Mouse (Mus musculus): ENCODE results near the gene Hp. TPM values are rescaled to one million over a fixed set of nuclear protein-coding genes. Genes with fewer than 3 reads are reported as not detected.
A peak's percentile ranks its signal among the peaks of the same experiment; 100 is the strongest.

Gene Hp
- 4.0 and 4.6 TPM in 2 replicates for polyA plus RNA-seq (2015; fragmentation: Nextera tagmentation; extraction: Ambion mirVana)

DNA sequence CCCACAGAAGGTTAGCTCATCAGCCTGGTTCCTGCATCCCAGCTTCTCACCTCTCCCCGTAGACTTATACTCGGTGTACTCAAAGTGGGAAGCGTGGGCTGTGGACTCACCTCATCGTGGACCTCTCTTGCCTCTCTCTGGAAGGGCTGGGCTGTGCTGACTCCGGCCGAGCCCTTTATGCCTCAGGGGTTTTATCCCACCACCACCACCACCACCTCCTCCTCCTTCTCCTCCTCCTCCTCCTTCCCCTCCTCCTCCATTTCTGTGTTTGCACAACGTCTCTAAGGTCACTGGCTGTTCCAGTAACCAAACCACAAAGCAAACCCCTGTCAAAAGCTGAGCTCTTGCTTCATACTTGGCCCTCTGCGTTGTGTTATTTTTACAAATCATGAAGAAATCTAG, at the start of gene Hp:
TSS of gene Hp (minus strand) at position 273 of the 402 bp plus-strand sequence.
- no peaks in the 10 kb centered on the region for H3K4me1 ChIP-seq
- 57% methylated on average over 8 of the region's 8 CpGs for WGBS
- H3K27ac ChIP-seq, result no peak within 1 kb of the TSS
- H3K27me3 ChIP-seq, result no peaks in the 10 kb centered on the region
- H3K9ac ChIP-seq, result no peak within 1 kb of the TSS
- H3K36me3 ChIP-seq, result no peaks in the 10 kb centered on the region
- no peaks in the 10 kb centered on the region for H3K9me3 ChIP-seq
- no peak within 1 kb of the TSS for H3K4me3 ChIP-seq
- ATAC-seq (ENCODE audit: insufficient number of reproducible peaks, low FRiP score, low TSS enrichment, low read depth), result no peak
- H3K4me2 ChIP-seq, result no peak within 1 kb of the TSS

DNA sequence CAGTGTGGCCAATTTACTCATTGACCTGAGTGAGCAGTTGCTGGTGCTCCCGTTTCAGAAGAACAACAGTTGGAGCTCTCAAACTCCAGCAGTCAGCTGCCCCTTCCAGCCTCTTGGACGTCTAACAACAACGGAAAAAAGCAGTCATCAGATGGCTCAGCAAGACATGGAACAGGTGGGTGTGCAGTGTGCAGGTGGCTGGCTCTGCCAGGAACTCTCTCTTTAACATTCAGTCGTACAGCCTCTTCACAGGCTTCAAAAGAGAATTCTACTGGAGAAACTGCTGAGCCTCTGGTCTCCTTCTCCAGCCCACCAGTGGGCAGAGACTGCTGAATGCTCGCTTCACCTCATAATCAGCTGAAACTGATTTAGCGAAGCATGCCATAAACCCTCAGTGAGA, 49.7 kb upstream of the Hp start:
- H3K4me2 ChIP-seq, result no peak overlapping the region
- H3K27ac ChIP-seq, result no peak overlapping the region
- ATAC-seq (ENCODE audit: insufficient number of reproducible peaks, low FRiP score, low TSS enrichment, low read depth), result no peak
- H3K9ac ChIP-seq, result no peak overlapping the region
- H3K36me3 ChIP-seq, result no peaks in the 10 kb centered on the region
- H3K27me3 ChIP-seq, result no peaks in the 10 kb centered on the region
- no peaks in the 10 kb centered on the region for H3K4me1 ChIP-seq
- peaks cover 4% of the 10 kb centered on the region; the same call in 1 of the 2 replicates for H3K9me3 ChIP-seq
- 61% methylated on average over 6 of the region's 6 CpGs for WGBS
- H3K4me3 ChIP-seq, result no peak overlapping the region

DNA sequence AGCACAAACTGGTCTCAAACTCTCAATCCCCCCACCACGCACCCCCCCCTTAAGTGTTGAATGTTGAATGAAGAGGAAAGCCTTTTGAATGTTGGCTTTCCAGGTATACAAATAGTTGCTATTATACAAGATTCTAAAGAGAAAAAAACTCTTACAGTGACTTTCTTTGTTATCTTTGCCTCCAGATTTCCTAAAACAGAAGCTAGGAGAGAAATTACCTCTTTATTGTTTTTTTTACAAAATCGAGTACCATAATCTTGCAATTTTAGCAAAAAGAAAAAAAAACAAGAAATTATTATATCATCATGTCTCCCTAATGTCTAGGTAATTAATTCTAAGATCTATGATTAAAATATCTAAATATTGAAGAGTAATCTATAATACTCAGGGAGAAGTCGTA, 36.6 kb upstream of the Hp start:
- Histone ChIP-seq H3K9me3 (no peaks in the 10 kb centered on the region), H3K36me3 (no peaks in the 10 kb centered on the region), H3K4me1 (no peaks in the 10 kb centered on the region), H3K27ac (no peak overlapping the region), H3K27me3 (no peaks in the 10 kb centered on the region), H3K4me2 (no peak overlapping the region), H3K4me3 (no peak overlapping the region), H3K9ac (no peak overlapping the region)
- no peak for ATAC-seq (ENCODE audit: insufficient number of reproducible peaks, low FRiP score, low TSS enrichment, low read depth)
- WGBS, result 88% methylated on average over 3 of the region's 3 CpGs

DNA sequence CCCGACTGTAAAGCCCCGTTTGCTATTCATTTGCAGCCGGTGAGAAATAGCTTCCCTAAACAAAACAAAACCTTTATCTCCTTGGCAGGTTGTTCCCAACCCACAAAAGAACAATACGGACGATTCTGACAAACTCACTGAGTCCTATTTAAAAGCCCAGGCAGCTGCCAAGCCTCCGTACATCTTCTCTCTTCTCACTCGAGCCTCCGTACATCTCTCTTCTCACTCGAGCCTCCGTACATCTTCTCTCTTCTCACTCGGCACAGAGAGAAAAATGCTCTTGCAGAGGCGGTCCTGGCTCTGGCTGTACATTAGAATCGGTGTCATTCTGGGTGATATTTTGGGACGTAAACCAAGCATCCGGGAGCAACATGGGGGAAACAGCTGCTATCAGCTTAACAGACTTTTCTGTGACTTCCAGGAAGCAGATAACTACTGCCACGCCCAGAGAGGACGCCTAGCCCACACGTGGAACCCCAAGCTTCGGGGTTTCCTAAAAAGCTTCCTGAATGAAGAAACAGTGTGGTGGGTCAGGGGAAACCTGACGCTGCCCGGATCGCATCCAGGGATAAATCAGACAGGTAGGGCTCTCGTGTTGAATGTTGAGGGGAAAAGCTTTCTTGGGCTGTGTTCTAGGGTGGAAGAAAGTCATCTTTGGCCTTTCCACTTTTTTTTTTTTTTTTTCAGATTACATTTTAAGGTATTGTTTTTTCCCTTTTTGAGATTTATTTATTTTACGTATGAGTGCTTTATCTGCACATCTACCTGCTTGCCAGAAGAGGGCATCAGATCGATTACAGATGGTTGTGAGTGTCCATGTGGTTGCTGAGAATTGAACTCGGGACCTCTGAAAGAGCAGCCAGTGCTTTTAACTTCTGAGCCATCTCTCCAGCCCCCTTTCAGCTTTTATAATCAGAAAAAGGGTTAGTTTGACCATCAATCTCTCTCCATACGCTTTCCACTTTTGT, 35.6 kb upstream of the Hp start, which contains the start of gene Pkd1l3:
TSS of gene Pkd1l3 (plus strand) at position 275 of the 968 bp plus-strand sequence.
- Histone ChIP-seq H3K4me3 (peak within 1 kb of the TSS; percentile 1; the same call in 1 of the 2 replicates), H3K9me3 (no peaks in the 10 kb centered on the region), H3K4me1 (no peaks in the 10 kb centered on the region), H3K9ac (no peak within 1 kb of the TSS), H3K4me2 (no peak within 1 kb of the TSS), H3K36me3 (no peaks in the 10 kb centered on the region), H3K27me3 (no peaks in the 10 kb centered on the region), H3K27ac (no peak within 1 kb of the TSS)
- 62% methylated on average over 27 of the region's 27 CpGs for WGBS
- ATAC-seq (ENCODE audit: insufficient number of reproducible peaks, low FRiP score, low TSS enrichment, low read depth), result no peak

DNA sequence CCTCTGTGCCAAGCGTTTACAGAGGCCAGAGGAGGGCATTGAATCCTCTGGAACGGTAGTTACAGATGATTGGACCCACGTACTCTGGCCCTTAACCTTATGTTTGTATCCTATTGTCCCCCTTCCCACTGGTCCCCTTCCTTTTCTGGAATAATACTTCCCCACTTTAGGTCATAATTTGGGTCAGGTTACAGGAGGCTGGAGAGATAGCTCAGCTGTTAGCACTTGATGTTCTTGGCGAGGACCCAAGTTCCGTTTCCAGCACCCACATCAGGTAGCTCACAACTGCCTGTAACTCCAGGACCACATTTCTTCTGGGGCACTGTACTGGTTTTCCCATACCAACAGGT, 30.2 kb upstream of the Hp start:
- Histone ChIP-seq H3K9me3 (no peaks in the 10 kb centered on the region), H3K27me3 (no peaks in the 10 kb centered on the region), H3K9ac (peak overlapping the region; percentile 63; the same call in 1 of the 2 replicates), H3K27ac (peak overlapping the region; percentile 97), H3K4me1 (peaks cover 17% of the 10 kb centered on the region), H3K4me3 (peak overlapping the region; percentile 68), H3K36me3 (peaks cover 14% of the 10 kb centered on the region), H3K4me2 (peak overlapping the region; percentile 72)
- WGBS, result 8% methylated on average over 5 of the region's 5 CpGs
- no peak for ATAC-seq (ENCODE audit: insufficient number of reproducible peaks, low FRiP score, low TSS enrichment, low read depth)

DNA sequence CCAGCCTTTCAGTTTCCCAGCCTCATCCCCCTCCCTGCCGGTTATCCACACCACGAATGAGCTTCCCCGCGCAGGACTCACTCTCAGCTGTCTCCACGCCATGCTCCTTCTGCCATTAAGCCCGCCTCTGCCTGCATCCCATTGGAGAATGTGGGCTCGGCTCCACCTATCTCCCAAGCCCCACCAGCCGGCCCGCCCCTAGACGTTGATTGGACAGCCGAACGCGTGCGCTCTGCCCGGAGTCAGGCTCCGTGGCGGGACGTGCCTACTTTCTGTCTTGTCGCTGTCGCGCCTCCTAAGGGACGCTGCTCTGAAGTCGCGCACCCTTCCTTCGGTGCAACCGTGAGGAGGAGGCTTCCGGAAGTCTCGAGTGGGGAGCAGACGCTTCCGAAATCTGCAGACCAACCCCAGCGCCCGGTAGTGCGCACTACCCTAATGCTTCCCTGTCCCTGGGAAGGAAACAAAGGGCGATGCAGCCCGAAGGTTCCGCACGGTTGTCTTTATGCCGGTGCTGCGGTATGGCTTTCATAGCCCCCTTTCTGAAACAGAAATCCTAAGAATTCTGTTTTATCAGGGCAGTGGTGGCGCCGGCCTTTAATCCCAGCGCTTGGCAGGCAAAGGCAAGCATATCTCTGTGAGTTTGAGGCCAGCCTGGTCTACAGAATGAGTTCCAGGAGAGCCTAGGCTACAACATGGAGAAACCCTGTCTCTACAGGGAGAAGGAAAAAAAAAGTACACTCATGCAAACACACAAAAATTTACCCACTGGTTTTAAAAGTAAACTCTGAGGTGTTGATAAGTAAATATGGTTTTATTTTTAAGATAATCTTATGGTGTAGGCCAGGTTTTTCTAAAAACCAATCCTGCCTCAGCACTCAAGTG, 29.5 kb upstream of the Hp start, which contains the start of gene Dhodh:
TSS of gene Dhodh (minus strand) at position 403 of the 882 bp plus-strand sequence.
- Histone ChIP-seq H3K4me3 (peak within 1 kb of the TSS; percentile 68), H3K27me3 (no peaks in the 10 kb centered on the region), H3K27ac (peak within 1 kb of the TSS; percentile 97), H3K36me3 (peaks cover 21% of the 10 kb centered on the region), H3K9ac (peak within 1 kb of the TSS; percentile 63), H3K4me2 (peak within 1 kb of the TSS; percentile 72), H3K4me1 (peaks cover 17% of the 10 kb centered on the region), H3K9me3 (no peaks in the 10 kb centered on the region)
- under 1% methylated on average over 42 of the region's 42 CpGs for WGBS
- peak; percentile 96 for ATAC-seq (ENCODE audit: insufficient number of reproducible peaks, low FRiP score, low TSS enrichment, low read depth)

DNA sequence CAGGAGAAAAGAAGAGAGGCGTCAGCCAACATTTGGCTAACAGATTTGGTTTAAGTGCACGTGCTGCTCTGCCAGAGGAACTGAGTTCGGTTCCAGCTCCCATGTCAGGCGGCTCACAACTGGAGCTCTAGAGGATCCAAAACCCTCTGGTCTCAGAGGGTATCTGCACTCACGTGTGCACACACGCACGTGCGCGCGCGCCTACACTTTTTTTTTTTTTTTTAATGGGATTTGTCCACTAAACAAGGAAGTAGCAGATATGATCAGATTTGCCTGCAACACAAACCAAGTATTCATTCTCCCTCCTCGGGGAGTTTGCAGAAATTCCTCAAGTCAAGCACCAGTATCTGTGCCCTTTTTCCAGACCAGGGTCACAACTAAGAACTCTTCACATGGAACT, 28.7 kb upstream of the Hp start:
- WGBS, result 4% methylated on average over 12 of the region's 12 CpGs
- H3K27me3 ChIP-seq, result no peaks in the 10 kb centered on the region

DNA sequence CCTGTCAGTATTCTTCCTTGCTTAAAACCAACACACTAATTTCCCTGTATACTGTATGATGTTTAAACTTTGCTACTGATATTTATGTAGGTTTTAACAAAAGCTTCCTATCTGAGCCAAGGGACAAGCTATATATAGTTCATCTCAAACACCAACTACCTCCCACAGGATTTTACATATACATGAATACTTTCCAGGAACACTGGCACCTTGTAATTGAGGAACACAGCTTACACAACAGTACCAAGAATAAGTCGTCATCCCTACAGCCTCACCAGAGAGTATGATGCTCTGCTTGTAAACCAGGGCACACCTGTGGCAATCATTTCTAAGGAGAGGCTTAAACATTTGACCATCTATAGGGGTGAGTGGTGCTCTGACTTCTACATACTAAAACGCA, 27.8 kb upstream of the Hp start:
- peaks cover 17% of the 10 kb centered on the region for H3K4me1 ChIP-seq
- no peaks in the 10 kb centered on the region for H3K27me3 ChIP-seq
- WGBS, result 72% methylated on average over 2 of the region's 2 CpGs
- H3K4me3 ChIP-seq, result no peak overlapping the region
- no peak overlapping the region for H3K4me2 ChIP-seq
- no peak overlapping the region for H3K27ac ChIP-seq
- peaks cover 37% of the 10 kb centered on the region for H3K36me3 ChIP-seq
- no peak overlapping the region for H3K9ac ChIP-seq
- H3K9me3 ChIP-seq, result no peaks in the 10 kb centered on the region
- ATAC-seq (ENCODE audit: insufficient number of reproducible peaks, low FRiP score, low TSS enrichment, low read depth), result no peak

More for the DNA sequence above, 28.7 kb upstream of the Hp start:
- peak overlapping the region; percentile 72 for H3K4me2 ChIP-seq
- H3K9ac ChIP-seq, result peak overlapping the region; percentile 63
- ATAC-seq (ENCODE audit: insufficient number of reproducible peaks, low FRiP score, low TSS enrichment, low read depth), result no peak
- H3K27ac ChIP-seq, result peak overlapping the region; percentile 97
- H3K9me3 ChIP-seq, result no peaks in the 10 kb centered on the region
- H3K4me1 ChIP-seq, result peaks cover 17% of the 10 kb centered on the region
- peak overlapping the region; percentile 68 for H3K4me3 ChIP-seq
- H3K36me3 ChIP-seq, result peaks cover 29% of the 10 kb centered on the region

DNA sequence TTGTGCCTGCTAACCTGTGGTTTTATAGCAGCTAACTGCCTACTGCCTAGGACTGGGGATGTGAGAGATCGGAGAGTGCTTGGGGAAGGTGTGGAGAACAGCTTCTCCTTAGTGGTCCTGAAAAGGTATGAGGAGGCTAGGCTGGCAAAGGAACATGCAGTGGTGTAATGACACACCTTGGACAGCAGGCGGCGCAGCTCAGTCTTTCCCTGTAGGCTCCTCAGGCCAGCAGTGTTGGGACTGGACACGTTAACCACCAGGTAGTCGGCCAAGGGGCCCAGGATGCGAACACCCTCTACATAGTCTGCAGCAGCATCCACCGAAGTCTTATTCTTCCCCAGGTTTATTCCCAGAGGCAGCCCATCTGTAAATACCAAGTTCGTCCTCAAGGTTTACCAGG, 16.9 kb upstream of the Hp start:
- Histone ChIP-seq H3K4me1 (no peaks in the 10 kb centered on the region), H3K9me3 (no peaks in the 10 kb centered on the region), H3K9ac (no peak overlapping the region), H3K4me3 (no peak overlapping the region), H3K36me3 (peaks cover 57% of the 10 kb centered on the region), H3K27ac (no peak overlapping the region), H3K4me2 (no peak overlapping the region), H3K27me3 (no peaks in the 10 kb centered on the region)
- 47% methylated on average over 8 of the region's 8 CpGs for WGBS
- ATAC-seq (ENCODE audit: insufficient number of reproducible peaks, low FRiP score, low TSS enrichment, low read depth), result no peak

DNA sequence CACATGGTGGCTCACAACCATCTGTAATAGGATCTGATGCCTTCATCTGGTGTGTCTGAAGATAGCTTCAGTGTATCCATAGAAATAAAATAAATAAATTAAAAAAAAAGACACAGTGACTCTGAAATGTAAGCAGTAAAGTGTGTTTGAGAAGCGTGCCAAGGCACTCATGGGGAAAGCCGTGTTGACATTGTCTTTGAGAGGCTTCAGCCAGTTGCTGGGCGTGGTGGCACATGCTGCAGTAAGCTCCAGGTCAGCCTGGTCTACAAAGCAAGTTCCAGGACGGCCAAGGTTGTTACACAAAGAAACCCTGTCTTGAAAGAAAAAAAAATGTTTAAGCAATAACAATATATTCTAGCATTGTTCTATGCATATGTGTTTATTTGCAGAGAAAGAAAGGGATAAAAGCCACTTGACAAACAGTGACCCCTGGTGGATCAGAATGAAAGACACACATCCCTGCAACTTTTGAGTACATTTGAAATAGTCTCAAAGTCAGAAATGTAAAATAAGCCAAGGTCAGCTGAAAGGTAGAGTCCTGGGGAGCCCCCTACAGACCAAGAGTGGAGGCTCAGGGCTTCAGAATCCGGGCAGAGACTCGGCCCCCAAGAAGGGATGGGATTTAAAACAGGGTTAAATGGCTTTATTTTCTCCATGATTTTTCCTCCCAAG, 14.3 kb upstream of the Hp start:
- H3K36me3 ChIP-seq, result peaks cover 43% of the 10 kb centered on the region
- no peaks in the 10 kb centered on the region for H3K4me1 ChIP-seq
- 72% methylated on average over 6 of the region's 6 CpGs for whole genome bisulfite sequencing
- no peaks in the 10 kb centered on the region for H3K9me3 ChIP-seq
- no peak overlapping the region for H3K27ac ChIP-seq
- H3K4me2 ChIP-seq, result no peak overlapping the region
- H3K9ac ChIP-seq, result no peak overlapping the region
- no peak overlapping the region for H3K4me3 ChIP-seq
- H3K27me3 ChIP-seq, result no peaks in the 10 kb centered on the region
- ATAC-seq (ENCODE audit: insufficient number of reproducible peaks, low FRiP score, low TSS enrichment, low read depth), result no peak

DNA sequence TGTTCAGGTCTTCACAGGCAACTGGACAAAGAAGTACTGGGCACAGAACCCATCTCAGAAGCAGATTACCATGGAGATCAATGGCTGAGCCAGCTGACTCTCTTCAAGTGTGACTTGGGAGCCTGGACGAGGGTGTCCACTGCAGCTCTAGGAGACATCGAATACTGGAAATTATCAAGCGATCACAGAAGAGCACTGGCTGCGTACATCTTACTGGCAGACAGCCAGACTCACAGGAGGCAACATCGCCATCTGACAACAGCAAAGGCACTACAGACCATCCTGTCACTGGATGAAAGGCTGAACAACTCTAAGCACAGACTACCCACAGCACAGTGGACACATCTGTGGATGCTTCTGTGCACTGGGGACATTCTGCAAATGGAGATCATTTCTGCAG, 13.2 kb upstream of the Hp start:
- H3K4me2 ChIP-seq, result no peak overlapping the region
- no peak for ATAC-seq (ENCODE audit: insufficient number of reproducible peaks, low FRiP score, low TSS enrichment, low read depth)
- H3K4me3 ChIP-seq, result no peak overlapping the region
- WGBS, result 94% methylated on average over 5 of the region's 5 CpGs
- no peak overlapping the region for H3K27ac ChIP-seq
- no peak overlapping the region for H3K9ac ChIP-seq
- no peaks in the 10 kb centered on the region for H3K9me3 ChIP-seq
- H3K36me3 ChIP-seq, result peaks cover 42% of the 10 kb centered on the region
- H3K27me3 ChIP-seq, result no peaks in the 10 kb centered on the region
- H3K4me1 ChIP-seq, result no peaks in the 10 kb centered on the region

Measured in limb, embryonic 15.5 days (tissue).